Mouse (Mus musculus) embryonic fibroblast, embryonic 13.5 days (primary cell): ENCODE measurements around the gene Cemip.

Experiments used
- CTCF ChIP-seq: IDR thresholded peaks from 2 replicates; pipeline ENCODE4 v1.5.1; 2011; ENCODE audit warnings: mild to moderate bottlenecking, control low read depth, low read length, moderate library complexity, borderline replicate concordance; ENCODE audit not compliant: insufficient read depth
- POLR2A ChIP-seq: IDR thresholded peaks from 2 replicates; pipeline ENCODE4 v1.6.1; 2011; ENCODE audit warnings: low read depth, mild to moderate bottlenecking, control low read depth, low read length, moderate library complexity

DNA sequence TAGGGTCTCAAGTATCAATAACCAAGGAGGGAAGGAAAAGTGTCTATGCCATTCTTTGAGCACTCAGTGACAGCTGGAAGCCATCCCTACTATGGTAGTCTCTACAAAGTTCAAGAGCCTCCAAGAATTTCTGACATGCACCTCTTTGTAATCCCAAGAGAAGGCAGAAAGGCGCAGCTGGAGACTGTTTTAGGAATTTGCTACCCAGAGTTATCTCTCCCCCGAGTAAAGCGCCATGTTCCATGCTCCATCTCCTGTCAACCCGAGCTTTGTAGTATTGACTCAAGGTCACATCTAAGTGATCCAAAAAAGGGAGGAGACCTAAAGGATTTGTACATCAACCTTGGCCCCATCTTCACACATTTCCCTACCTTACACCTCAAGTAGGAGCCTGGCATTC is 40.8 kb downstream of the Cemip start:
- TF ChIP-seq CTCF: no peak
- TF ChIP-seq POLR2A: no peak
